Mouse (Mus musculus) MEL (cell line): Measurements from ENCODE around the gene Htr1b. TPM values are rescaled to one million over a fixed set of nuclear protein-coding genes. Genes with fewer than 3 reads are reported as not detected.

Source experiments
- DNase-seq: peaks from one replicate; pipeline ENCODE4 v3.0.0; 2011; ENCODE audit warnings: low read depth, low spot score
- H3K27ac ChIP-seq: 2 replicates; pipeline ENCODE4 v1.5.1; 2012; ENCODE audit warnings: low read depth, mild to moderate bottlenecking, control low read depth, low read length, moderate library complexity; ENCODE audit not compliant: control insufficient read depth
- H3K27me3 ChIP-seq, 2 experiments: fragments of 150-350 bp in 1 of 2; sonication (generic) in 1 of 2; 2 replicates each; pipeline ENCODE4 v1.6.1; 2012; ENCODE audit warnings: low read length in 2 of 2, mild to moderate bottlenecking in 2 of 2, improper control_type of control experiment in 1 of 2, moderate library complexity in 1 of 2; ENCODE audit not compliant: insufficient read depth in 2 of 2, control insufficient read depth in 1 of 2
- H3K36me3 ChIP-seq, 2 experiments: 2 replicates each; pipeline ENCODE4 v1.6.1; 2012 to 2014; ENCODE audit warnings: low read length in 2 of 2, improper control_type of control experiment in 1 of 2, inconsistent platforms in 1 of 2, mild to moderate bottlenecking in 1 of 2; ENCODE audit not compliant: insufficient read depth in 2 of 2, control insufficient read depth in 1 of 2
- H3K4me1 ChIP-seq, 2 experiments: fragments of 150-350 bp in 1 of 2; sonication (generic) in 1 of 2; 2 replicates each; pipeline ENCODE4 v1.6.1; 2012; ENCODE audit warnings: low read length in 2 of 2, improper control_type of control experiment in 1 of 2, mild to moderate bottlenecking in 1 of 2; ENCODE audit not compliant: insufficient read depth in 2 of 2, control insufficient read depth in 1 of 2
- H3K4me3 ChIP-seq, 2 experiments: fragments of 150-350 bp in 1 of 2; sonication (generic) in 1 of 2; 2 replicates each; pipeline ENCODE4 v1.5.1; 2012; ENCODE audit warnings: low read depth in 2 of 2, low read length in 2 of 2, mild to moderate bottlenecking in 2 of 2, moderate library complexity in 2 of 2, control low read depth in 1 of 2, improper control_type of control experiment in 1 of 2; ENCODE audit not compliant: control insufficient read depth in 1 of 2, insufficient read depth in 1 of 2
- H3K79me2 ChIP-seq: 2 replicates; pipeline ENCODE4 v1.6.1; 2012; ENCODE audit warnings: mild to moderate bottlenecking, low read length, moderate library complexity; ENCODE audit not compliant: control insufficient read depth, poor library complexity, insufficient read depth
- H3K9ac ChIP-seq: 2 replicates; pipeline ENCODE4 v1.6.1; 2012; ENCODE audit warnings: low read depth, mild to moderate bottlenecking, control low read depth, low read length, moderate library complexity; ENCODE audit not compliant: control insufficient read depth, poor library complexity, severe bottlenecking
- H3K9me3 ChIP-seq: fragments of 150-350 bp; sonication (generic); replicated peaks from 2 replicates; pipeline ENCODE4 v1.6.1; 2012; ENCODE audit warnings: mild to moderate bottlenecking, low read length, improper control_type of control experiment, moderate library complexity; ENCODE audit not compliant: insufficient read depth
- CTCF ChIP-seq, 3 experiments: IDR thresholded peaks in 2 of 3; conservative IDR thresholded peaks in 1 of 3; 2 replicates each; pipeline ENCODE4 v1.5.1; 2011 to 2012; ENCODE audit warnings: low read length in 3 of 3, low read depth in 2 of 3, mild to moderate bottlenecking in 2 of 3, improper control_type of control experiment in 1 of 3, inconsistent platforms in 1 of 3, mixed read lengths in 1 of 3, moderate library complexity in 1 of 3; ENCODE audit not compliant: control insufficient read depth in 1 of 3, insufficient read depth in 1 of 3, poor library complexity in 1 of 3, severe bottlenecking in 1 of 3
- ETS1 ChIP-seq: IDR thresholded peaks from 2 replicates; pipeline ENCODE4 v1.6.1; 2012; ENCODE audit warnings: low read depth, mild to moderate bottlenecking, inconsistent platforms, low read length, improper control_type of control experiment, moderate library complexity
- GABPA ChIP-seq: IDR thresholded peaks from 2 replicates; pipeline ENCODE4 v1.6.1; 2012; ENCODE audit warnings: low read depth, mild to moderate bottlenecking, inconsistent platforms, low read length, improper control_type of control experiment, moderate library complexity
- GATA1 ChIP-seq: IDR thresholded peaks from 2 replicates; pipeline ENCODE4 v1.6.1; 2011; ENCODE audit warnings: low read depth, low read length, improper control_type of control experiment
- KAT2A ChIP-seq: conservative IDR thresholded peaks from 2 replicates; pipeline ENCODE4 v1.6.1; 2012; ENCODE audit warnings: low read depth, low read length, improper control_type of control experiment, inconsistent platforms
- MAFK ChIP-seq: IDR thresholded peaks from 2 replicates; pipeline ENCODE4 v1.6.1; 2011; ENCODE audit warnings: low read depth, mild to moderate bottlenecking, low read length, improper control_type of control experiment, borderline replicate concordance
- MAX ChIP-seq: IDR thresholded peaks from 2 replicates; pipeline ENCODE4 v1.6.1; 2011; ENCODE audit warnings: low read length, improper control_type of control experiment
- MXI1 ChIP-seq: IDR thresholded peaks from 2 replicates; pipeline ENCODE4 v1.6.1; 2011; ENCODE audit warnings: mild to moderate bottlenecking, low read depth, low read length, improper control_type of control experiment
- MYB ChIP-seq: IDR thresholded peaks from 2 replicates; pipeline ENCODE4 v1.6.1; 2011; ENCODE audit warnings: mild to moderate bottlenecking, low read depth, low read length, improper control_type of control experiment
- POLR2A ChIP-seq, 2 experiments: IDR thresholded peaks; 2 replicates each; pipeline ENCODE4 v1.6.1; 2011 to 2012; ENCODE audit warnings: low read length in 2 of 2, mild to moderate bottlenecking in 2 of 2, control low read depth in 1 of 2, improper control_type of control experiment in 1 of 2, low read depth in 1 of 2, moderate library complexity in 1 of 2; ENCODE audit not compliant: control insufficient read depth in 1 of 2, insufficient read depth in 1 of 2, poor library complexity in 1 of 2
- POLR2AphosphoS2 ChIP-seq: IDR thresholded peaks from 2 replicates; pipeline ENCODE4 v1.6.1; 2011; ENCODE audit warnings: low read length, improper control_type of control experiment
- RAD21 ChIP-seq: IDR thresholded peaks from 2 replicates; pipeline ENCODE4 v1.6.1; 2011; ENCODE audit warnings: mild to moderate bottlenecking, low read depth, low read length, improper control_type of control experiment
- SMC3 ChIP-seq: IDR thresholded peaks from 2 replicates; pipeline ENCODE4 v1.6.1; 2011; ENCODE audit warnings: low read depth, low read length, improper control_type of control experiment
- polyA plus RNA-seq, 2 experiments: library from polyadenylated mRNA; stranded (reverse) in 1 of 2; unstranded in 1 of 2; fragments of >175 nt in 1 of 2; fragments of >200 nt in 1 of 2; gene quantifications; 2 replicates each; pipeline versions ENCODE4 v1.2.1 to v1.2.4; 2012; ENCODE audit warnings: low replicate concordance in 2 of 2, low read depth in 1 of 2; ENCODE audit not compliant: insufficient read length in 2 of 2, insufficient read depth in 1 of 2, missing spikeins in 1 of 2
- total RNA-seq: library from RNA; depleted of rRNA; stranded (reverse); fragments of 300-350 nt; gene quantifications from 2 replicates; pipeline ENCODE4 v1.2.3, GENCODE M21; 2012

Htr1b gene
- total and polyA plus RNA-seq, 3 experiments, result not detected

DNA sequence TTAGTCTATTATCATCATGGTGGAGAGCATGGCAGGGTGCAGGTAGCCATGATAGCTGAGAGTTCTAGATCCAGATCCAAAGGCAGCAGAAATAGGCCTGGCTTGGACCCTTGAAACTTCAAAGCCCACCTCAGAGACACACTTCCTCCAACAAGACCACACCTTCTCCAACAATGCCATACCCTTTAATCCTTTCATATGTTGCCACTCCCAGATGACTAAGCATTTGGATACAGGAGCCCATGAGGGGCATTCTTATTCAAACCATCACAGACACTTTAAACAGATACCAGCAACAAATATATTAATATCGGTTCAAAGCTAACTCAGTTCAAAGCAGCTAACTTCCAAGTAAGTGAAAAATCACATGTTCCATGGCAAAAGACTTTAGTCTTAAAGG, 3.9 kb upstream of the Htr1b start:
- Histone ChIP-seq H3K27me3 (no peaks in the 10 kb centered on the region; a peak in 1 of 4 replicates), H3K79me2 (no peaks in the 10 kb centered on the region), H3K27ac (no peak overlapping the region), H3K9ac (no peak overlapping the region), H3K36me3 (no peaks in the 10 kb centered on the region), H3K4me1 (no peaks in the 10 kb centered on the region; a peak in 1 of 4 replicates), H3K4me3 (no peak overlapping the region)
- DNase-seq, result no peak
- TF ChIP-seq GATA1, result no peak
- TF ChIP-seq MYB, result no peak
- TF ChIP-seq POLR2AphosphoS2, result no peak
- TF ChIP-seq, all 39 proteins: peak for 0
- H3K9me3 ChIP-seq, result no peaks in the 10 kb centered on the region; the same call in 1 of the 2 replicates

- Histone ChIP-seq H3K9ac (no peak overlapping the region), H3K9me3 (no peaks in the 10 kb centered on the region; the same call in 1 of the 2 replicates), H3K4me1 (no peaks in the 10 kb centered on the region; a peak in 1 of 4 replicates), H3K27ac (no peak overlapping the region), H3K27me3 (no peaks in the 10 kb centered on the region; a peak in 1 of 4 replicates), H3K79me2 (no peaks in the 10 kb centered on the region), H3K36me3 (no peaks in the 10 kb centered on the region), H3K4me3 (no peak overlapping the region)
- TF ChIP-seq RAD21 (peak; percentile 47), POLR2A (IDR thresholded peaks at IDR 0.05; ENCODE audit: control insufficient read depth in 1 of 2, insufficient read depth in 1 of 2, low read depth in 1 of 2, low read length in 2 of 2, poor library complexity in 1 of 2) (no peak), SMC3 (peak; percentile 43), MAFK (no peak), CTCF (IDR thresholded peaks at IDR 0.05 in 2 of 3, conservative IDR thresholded peaks at IDR 0.05 in 1 of 3; ENCODE audit: control insufficient read depth in 1 of 3, insufficient read depth in 1 of 3, low read depth in 2 of 3, low read length in 3 of 3, poor library complexity in 1 of 3, severe bottlenecking in 1 of 3) (peak in 2 of 3 experiments; percentile 44 to 47; a peak in 4 of 6 replicates), ETS1 (no peak)
- DNase-seq, result peak; percentile 11
Observed at GRCm38 (mm10) chr9:81635109-81635508, 1.5 kb upstream of the Htr1b start.

- Histone ChIP-seq H3K27me3 (no peaks in the 10 kb centered on the region; a peak in 1 of 4 replicates), H3K4me3 (no peak overlapping the region)
- TF ChIP-seq GATA1 (no peak), GABPA (no peak), MXI1 (no peak), POLR2A (IDR thresholded peaks at IDR 0.05; ENCODE audit: control insufficient read depth in 1 of 2, insufficient read depth in 1 of 2, low read depth in 1 of 2, low read length in 2 of 2, poor library complexity in 1 of 2) (no peak), KAT2A (no peak), MAX (no peak)
Observed at GRCm38 (mm10) chr9:81634163-81634562, 535 bp upstream of the Htr1b start.

More at GRCm38 (mm10) chr9:81634163-81634562, 535 bp upstream of the Htr1b start:
- DNase-seq, result no peak
- H3K27ac ChIP-seq, result no peak overlapping the region
- no peaks in the 10 kb centered on the region; a peak in 1 of 4 replicates for H3K4me1 ChIP-seq
- H3K79me2 ChIP-seq, result no peaks in the 10 kb centered on the region
- H3K36me3 ChIP-seq, result no peaks in the 10 kb centered on the region
- H3K9me3 ChIP-seq, result no peaks in the 10 kb centered on the region
- H3K9ac ChIP-seq, result no peak overlapping the region
